Mouse (Mus musculus) urinary bladder, postnatal 4 days (tissue): ENCODE data around the gene Klf14.
A peak's percentile ranks its signal among the peaks of the same experiment; 100 is the strongest.

ENCODE experiments used
- DNase-seq, 2 experiments: peaks; one replicate each; pipeline ENCODE4 v3.0.0; 2021 to 2022; ENCODE audit warnings: low spot score in 2 of 2

Gene Klf14

DNA sequence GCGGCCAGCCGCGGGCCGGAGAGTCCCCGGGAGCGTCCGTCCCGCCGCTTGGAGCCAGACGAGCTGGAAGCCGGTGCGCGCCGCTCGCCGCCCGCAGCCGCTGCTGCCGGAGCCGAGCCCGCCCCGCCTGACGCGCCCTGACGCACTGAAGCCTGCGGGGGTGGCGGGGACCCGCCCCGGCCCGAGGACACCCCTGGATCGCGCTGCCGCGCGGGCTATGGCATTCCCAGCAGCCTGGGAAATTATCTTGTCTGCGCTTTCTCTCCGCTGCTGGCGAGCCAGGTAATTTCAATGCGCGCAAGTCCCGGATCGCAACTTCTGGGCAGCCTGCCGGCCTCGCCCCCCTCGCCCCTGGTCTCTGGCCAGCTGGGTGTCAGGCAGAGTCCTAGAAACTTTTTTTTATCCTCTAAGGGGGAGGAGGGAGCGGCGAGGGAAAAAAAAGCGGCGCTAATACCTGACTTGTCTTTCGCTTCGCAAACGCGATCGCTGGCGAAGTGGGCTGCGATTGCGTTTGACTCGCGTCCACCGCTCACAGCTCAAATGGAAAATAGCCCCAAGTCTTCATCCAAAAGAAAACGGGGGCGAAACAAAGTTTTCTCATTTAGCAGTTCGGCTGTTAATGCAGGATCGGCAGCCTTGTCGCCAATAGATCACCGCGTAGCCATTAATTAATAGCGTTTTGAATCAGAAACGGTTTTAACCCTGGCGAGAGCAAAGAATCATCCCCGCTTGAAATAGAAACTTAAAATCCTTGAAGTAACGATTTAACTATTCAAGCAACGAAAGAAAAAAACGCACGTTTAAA, at the start of gene Klf14:
Klf14 (minus strand) TSS at position 343 of the 805 bp plus-strand sequence.
- DNase-seq: peak in 1 of 2 experiments; percentile 49

DNA sequence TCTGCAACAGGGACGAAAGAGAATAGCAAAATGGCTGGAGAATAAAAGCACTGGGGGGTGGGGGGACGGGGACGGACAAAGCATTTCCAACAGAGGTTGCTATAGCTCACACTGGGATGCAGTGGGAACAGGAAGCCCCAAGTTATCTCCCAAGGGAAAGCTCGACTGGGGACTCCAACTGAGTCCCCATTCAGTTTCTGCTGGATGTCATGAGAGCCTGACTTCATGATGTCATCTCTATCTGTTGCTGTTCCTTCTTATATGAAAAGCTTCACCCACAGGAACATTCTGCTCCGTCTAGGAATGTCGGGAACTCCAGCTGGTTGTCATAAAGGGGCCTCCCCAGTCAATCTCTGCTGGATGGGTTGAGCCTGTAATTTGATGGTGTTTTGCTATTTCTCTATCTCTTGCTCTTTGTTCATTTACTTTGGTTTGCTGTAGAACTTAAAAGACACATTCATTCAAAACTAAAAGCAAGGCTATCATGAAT, 47.3 kb upstream of the Klf14 start:
- DNase-seq: no peak

DNA sequence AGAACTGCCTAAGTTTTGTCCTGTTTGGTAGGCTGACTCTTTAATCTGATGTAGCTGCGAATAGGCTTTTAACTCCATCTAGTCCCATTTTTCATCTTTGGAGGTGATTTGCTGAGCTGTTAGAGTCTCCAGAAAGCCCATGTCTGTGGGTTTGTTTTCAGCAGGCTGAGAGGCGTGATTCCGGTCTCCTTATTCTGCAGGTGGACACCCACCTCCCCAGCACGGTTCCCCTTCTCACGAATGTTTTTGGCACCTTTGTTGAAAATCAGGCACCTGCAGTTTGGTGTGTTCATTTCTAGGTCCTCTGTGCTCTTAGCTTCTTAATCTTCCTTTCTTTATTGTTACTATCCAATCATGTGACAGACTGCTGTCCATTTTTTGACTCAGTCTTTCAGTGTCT, 27.5 kb upstream of the Klf14 start:
- no peak for DNase-seq

DNA sequence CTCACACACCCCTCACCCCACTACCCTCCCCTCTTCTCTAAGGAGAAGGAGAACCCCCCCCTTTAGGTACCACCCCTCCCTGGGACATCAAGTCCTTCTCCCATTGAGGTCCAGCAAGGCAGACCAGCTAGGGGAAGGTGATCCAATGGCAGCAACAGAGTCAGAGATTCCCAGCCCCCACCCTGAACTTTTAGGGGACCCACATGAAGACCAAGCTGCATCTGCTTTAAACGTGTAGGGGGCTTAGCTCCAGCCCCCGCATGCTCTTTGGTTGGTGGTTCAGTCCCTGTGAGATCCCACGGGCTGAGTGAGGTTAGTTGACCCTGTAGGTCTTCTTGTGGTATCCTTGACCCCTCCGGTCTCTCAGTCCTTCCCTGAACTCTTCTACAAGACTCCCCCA, 24.1 kb upstream of the Klf14 start:
- DNase-seq: no peak

DNA sequence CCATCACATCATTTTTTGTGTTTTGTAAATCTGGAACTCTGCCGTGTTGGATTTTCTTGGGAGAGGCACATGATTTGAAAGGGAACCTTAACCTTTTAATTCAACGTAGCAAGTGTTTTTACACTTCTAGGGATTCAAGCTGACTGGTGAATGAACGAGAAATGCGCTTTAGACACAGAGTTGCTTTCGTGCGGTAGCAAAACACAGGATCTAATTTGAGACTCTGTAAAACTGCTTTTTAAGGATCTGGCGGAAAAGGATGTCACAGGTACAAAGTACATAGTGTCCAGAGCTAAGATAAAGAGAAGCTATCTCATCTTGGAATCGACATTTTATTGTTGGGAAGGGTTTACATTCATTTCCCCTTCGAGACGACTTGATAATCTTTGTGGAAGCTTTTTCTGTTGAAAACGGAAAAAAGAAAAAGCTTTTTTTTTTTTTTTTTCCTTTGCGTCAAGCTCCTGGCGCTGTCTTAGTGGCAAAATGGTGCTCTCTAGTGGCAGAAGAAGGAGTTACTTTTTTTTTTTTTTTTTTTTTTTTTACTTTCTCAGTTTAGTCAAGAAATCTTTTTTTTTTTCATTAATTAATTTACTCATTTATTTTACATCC, 23.6 kb upstream of the Klf14 start:
- DNase-seq: no peak

DNA sequence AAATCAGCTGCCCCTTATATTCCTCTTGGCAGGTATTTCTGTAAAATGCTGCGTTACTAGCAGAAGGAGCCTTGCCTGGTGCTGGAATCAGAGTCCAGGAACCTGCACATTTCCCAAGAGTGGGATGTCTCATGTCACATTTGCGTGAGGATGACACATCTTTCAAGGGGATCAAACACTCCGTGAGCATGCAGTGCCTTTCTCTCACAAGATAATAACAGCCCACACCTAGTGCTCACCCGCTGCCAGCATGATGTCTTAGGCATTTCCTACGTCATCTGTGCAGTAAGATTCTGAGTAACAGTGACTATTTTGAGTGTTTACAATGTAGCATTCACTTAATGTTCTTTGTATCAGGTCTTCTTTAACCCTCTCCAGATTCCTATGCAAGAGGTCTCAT, 22.5 kb upstream of the Klf14 start:
- no peak for DNase-seq

DNA sequence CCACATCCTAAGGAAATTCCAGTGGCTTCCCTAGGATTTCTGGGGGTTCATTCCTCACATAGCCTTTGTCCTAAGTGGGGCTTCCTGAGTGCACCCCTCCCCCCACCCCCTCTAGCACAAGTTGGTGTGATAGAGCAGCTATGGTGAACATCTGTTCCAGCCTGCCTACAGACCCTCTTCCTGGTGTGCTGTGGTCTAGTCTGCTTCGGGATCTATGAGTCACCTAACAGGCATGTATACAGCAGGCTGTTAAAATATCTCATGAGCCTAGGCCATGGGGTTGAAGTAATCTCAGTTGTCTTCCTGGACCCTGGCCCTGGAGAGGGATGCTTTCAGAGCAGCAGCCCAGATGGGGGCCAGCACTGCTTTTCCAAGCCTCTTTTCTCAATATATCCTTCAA, 19.7 kb upstream of the Klf14 start:
- no peak for DNase-seq

DNA sequence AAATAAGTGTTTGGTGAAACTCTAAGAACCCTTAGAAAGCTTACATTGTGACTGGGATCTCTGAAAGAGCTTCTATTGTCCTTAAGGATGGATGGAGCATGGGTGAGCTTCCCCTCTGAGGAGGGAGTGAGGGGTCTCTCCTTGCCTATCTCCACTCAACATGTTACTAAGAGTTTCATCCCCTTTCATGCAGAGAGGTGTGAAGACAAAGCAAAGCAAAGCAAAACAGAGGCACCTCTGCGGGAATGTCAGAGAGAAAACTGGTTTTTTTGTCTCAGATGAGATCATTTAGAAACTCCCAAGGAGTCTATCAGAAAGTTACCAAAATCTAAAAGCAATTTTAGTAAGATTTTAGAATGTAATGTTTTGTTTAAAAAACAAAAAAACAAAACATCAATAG, 13.2 kb upstream of the Klf14 start:
- no peak for DNase-seq

DNA sequence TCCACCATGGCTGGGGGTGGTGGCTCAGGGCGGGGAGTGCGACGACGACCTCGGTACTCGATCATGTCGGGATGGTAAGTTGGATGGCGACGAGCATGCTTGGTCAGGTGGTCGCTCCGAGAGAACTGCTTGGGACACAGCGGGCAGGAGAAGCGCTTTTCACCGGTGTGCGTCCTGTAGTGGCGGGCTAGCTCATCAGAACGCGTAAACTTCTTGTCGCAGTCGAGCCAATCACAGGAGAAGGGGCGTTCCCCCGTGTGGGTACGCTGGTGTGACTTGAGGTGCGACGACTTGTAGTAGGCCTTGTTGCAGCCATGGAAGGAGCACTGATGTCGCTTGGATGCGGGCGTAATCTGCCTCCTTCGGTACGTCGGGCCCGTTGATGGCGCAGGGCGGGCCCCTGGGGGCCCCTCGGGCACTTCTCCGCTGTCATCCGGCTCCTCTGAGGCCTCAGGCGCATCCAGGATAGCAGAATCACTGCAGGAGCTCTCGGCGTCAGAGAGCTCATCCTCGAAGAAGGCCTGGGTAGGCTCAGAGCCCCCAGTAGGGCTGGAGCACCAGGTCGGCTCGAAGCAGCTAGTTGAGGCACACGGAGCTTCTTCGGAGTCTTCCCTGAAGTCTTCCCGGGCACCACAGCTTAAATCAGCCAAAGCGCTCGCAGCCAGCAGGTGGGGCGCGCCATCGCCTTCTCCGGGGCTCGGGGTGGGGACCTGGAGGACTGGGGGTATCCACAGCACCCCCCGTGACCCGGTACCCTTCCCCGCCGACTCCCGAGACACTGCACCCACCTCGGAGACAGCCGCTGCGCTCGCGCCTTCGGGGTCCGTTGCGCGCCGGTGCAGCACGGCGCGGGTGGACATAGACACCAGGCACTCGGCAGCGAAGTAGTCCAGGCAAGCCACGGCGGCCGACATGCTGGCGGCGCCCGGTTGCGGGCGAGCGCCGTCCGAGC, 818 bp downstream of the Klf14 start:
- DNase-seq: no peak

DNA sequence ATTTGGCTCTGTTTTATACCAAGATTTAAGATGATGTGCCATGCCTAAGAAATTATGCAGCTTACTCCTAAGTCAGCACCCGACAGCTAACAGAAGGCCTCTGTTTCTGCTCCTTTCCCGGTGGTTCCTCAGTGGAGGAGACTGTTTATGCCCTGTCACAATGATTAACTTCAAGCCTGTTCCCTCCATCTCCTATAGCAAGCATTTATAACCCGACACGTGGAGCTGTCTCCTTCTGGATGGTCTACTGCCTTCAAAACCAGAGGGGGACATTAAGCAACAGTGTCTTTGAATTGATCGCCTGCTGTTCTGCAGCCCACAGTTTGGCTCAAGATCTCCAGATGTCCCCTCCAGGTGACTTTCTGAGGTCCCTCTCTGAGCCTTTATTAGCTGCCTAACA, 19.6 kb downstream of the Klf14 start:
- DNase-seq: no peak

DNA sequence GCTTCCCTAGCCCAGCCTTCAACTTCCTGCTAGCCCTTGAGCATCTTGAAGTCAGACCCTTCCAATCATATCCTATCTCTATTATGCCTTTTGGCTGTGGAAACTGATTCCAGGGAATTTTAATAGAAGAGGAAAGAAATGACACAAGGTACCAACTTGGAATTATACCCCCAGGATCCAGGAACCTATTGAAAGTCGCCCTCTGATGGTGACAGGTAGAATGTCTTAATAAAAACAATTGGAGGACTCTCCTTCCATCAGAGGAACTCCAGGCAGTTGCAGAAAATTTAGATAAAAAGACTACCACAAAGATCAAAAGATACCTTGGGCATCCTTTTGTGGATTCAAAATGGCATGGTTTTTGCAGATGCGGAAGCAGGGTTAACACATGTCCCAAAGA, 36.1 kb downstream of the Klf14 start:
- DNase-seq: no peak

DNA sequence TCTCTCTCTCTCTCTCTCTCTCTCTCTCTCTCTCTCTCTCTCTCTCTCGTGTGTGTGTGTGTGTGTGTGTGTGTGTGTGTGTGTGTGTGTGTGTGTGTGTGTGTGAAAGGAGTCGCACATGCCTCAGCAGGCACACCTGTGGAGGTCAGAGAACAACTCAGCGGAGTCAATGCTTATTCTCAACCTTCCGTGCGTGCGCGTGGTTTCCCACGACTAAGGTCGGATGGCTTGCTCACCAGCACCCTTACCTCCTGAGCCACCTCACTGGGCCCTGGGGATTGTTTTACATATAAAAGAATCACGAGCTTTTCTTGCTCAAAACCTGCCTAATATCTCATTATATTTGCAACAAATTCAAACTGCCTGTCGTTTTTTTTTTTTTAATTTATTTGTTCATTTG, 37.1 kb downstream of the Klf14 start:
- no peak for DNase-seq

DNA sequence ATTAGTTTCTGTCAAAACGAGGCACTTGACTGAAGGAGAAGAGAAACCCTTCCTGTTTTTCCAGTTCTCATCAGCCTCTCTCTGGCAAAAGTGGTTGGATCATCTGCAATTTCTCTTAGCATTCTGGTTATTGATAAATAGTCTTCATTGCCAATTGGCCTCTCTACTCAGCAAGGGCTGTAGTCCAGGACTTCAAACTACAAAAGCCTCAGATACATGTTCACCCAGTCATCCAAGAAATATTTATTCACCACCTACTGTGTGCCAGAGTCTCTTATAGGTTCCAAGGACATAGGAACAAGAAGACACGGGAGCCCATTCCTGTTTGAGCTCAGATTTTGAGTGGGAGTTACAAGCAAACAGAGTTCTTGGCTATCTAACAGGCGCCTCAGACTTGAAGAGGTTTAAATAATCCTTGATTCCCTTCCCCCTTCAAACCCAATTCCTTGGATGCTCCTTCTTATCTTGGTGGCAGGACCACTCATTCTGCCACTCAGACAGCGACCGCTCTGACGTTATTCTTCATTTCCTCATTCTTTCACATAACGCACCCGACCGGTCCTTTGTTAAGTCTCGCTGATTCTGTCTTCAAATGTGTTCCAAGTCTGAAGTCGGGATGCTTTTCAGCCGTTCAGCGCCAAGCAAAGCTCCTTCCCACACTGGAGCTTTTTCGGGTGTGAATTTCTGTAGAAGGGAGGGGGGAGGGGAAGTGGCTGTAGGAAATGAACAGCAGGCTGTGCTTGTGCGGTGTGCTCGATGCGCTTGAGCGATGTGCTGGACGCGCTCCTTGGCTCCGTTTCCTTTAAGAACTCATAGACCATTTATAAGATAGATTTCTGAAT, 37.8 kb downstream of the Klf14 start:
- peak in 1 of 2 experiments; percentile 19 for DNase-seq

DNA sequence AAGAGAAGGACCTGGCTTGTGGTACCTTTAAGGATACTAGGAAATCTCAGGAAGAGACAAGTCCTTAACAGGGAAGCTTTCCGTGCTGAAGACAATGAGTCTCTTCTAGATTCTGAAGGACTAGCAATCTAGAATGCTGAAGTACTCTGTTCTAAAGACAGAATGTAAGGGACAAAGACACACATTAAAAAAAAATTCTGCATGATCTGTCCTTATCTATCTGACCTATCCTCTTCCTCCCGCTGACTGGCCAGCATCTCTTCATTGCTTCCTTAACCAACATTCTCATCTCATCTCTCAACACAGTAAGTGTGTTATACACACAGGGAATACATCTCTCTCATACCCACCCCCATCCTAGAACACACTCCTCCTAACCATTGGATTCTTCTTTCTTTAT, 43.4 kb downstream of the Klf14 start, which contains the start of gene Tsga13:
Tsga13 (minus strand) TSS at position 101 of the 400 bp plus-strand sequence.
- no peak for DNase-seq

DNA sequence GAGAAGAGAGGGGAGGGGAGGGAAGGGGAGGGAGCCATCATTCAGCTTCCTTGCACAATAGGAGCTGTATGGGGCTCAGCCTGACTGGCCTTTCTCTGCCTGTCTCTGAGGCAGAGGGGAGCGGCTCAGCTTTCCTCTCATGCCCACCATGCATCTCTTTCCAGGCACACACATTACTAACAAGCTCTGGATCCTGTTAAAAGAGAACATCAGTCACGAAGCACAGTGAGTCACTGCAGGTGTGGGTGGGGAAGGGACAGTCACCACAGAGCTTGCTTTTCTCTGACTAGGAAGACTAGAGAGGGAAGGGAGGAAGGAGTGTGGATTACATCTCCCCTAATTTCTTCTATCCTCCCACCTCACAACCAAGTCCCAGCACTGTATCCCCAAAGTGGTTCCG, 50.9 kb downstream of the Klf14 start:
- DNase-seq: no peak
